Mouse (Mus musculus) kidney, adult 2 months (tissue): ENCODE results near the gene Olfr958. TPM values are rescaled to one million over a fixed set of nuclear protein-coding genes. Genes with fewer than 3 reads are reported as not detected.

ENCODE experiments used
- DNase-seq: peaks from one replicate; pipeline ENCODE4 v3.0.0; 2021
- H3K27ac ChIP-seq: fragments of 200-500 bp; 2 replicates; pipeline ENCODE4 v1.5.1; 2012; ENCODE audit warnings: low read depth, low read length, control low read depth, inconsistent platforms; ENCODE audit not compliant: insufficient read depth
- H3K27me3 ChIP-seq: fragments of 200-500 bp; replicated peaks from 2 replicates; pipeline ENCODE4 v1.6.1; 2012; ENCODE audit warnings: mild to moderate bottlenecking, moderate library complexity, low read length, inconsistent platforms; ENCODE audit not compliant: control insufficient read depth, insufficient read depth
- H3K36me3 ChIP-seq: fragments of 200-500 bp; 2 replicates; pipeline ENCODE4 v1.6.1; 2012; ENCODE audit warnings: mild to moderate bottlenecking, moderate library complexity, low read length, inconsistent platforms; ENCODE audit not compliant: control insufficient read depth, insufficient read depth
- H3K4me1 ChIP-seq: fragments of 200-500 bp; 2 replicates; pipeline ENCODE4 v1.6.1; 2011; ENCODE audit warnings: low read length; ENCODE audit not compliant: control insufficient read depth, insufficient read depth
- H3K4me3 ChIP-seq: fragments of 200-500 bp; 2 replicates; pipeline ENCODE4 v1.5.1; 2011; ENCODE audit warnings: mild to moderate bottlenecking, low read depth, low read length, control low read depth; ENCODE audit not compliant: insufficient read depth
- CTCF ChIP-seq: fragments of 200-500 bp; conservative IDR thresholded peaks from 2 replicates; pipeline ENCODE4 v1.5.1; 2011; ENCODE audit warnings: low read depth, mild to moderate bottlenecking, control low read depth, low read length, moderate library complexity, mixed read lengths; ENCODE audit not compliant: insufficient read depth, insufficient read length
- POLR2A ChIP-seq: fragments of 200-500 bp; IDR thresholded peaks from one replicate; pipeline ENCODE4 v1.6.1; 2011; ENCODE audit warnings: low read depth, low read length, control low read depth
- WGBS: fragments of 180-500 bp; shearing (Covaris S2); methylation state at CpG from one replicate; pipeline ENCODE4 v1.1.7; 2018; 5-methylcytosine and 5-hydroxymethylcytosine counted together
- polyA plus RNA-seq: library from polyadenylated mRNA; depleted of rRNA; stranded (reverse); fragments of >200 nt; gene quantifications from 2 replicates; pipeline ENCODE4 v1.2.3, GENCODE M21; 2012; rRNA removed

Olfr958 gene
- polyA plus RNA-seq, result not detected in 2 replicates

GRCm38 (mm10) chr9:39553946-39554345, at the start of gene Olfr958:
Gene Olfr958 (minus strand): TSS chr9:39554054.
- Histone ChIP-seq H3K36me3 (no peaks in the 10 kb centered on the region), H3K27me3 (no peaks in the 10 kb centered on the region), H3K27ac (no peak within 1 kb of the TSS), H3K4me1 (no peaks in the 10 kb centered on the region), H3K4me3 (no peak within 1 kb of the TSS)
- no peak for TF ChIP-seq CTCF
- no peak for TF ChIP-seq POLR2A
- 63% methylated on average over 2 of the region's 2 CpGs for WGBS
- DNase-seq, result no peak

GRCm38 (mm10) chr9:39603333-39603845, 49.5 kb upstream of the Olfr958 start:
- TF ChIP-seq POLR2A (no peak), CTCF (no peak)
- no peak for DNase-seq
- H3K4me3 ChIP-seq, result no peak overlapping the region
- H3K4me1 ChIP-seq, result no peaks in the 10 kb centered on the region
- H3K27ac ChIP-seq, result no peak overlapping the region
- H3K36me3 ChIP-seq, result no peaks in the 10 kb centered on the region
- 1% methylated on average over 9 of the region's 9 CpGs for WGBS
- no peaks in the 10 kb centered on the region; the same call in 1 of the 2 replicates for H3K27me3 ChIP-seq

- DNase-seq, result no peak
- TF ChIP-seq POLR2A (no peak), CTCF (no peak)
- no peaks in the 10 kb centered on the region; the same call in 1 of the 2 replicates for H3K27me3 ChIP-seq
- no peak overlapping the region for H3K27ac ChIP-seq
- H3K36me3 ChIP-seq, result no peaks in the 10 kb centered on the region
- under 1% methylated on average over 19 of the region's 19 CpGs for WGBS
- no peak overlapping the region for H3K4me3 ChIP-seq
- no peaks in the 10 kb centered on the region for H3K4me1 ChIP-seq
Observed at GRCm38 (mm10) chr9:39602536-39603332, 48.9 kb upstream of the Olfr958 start.

- no peak for DNase-seq
- Histone ChIP-seq H3K4me3 (no peak overlapping the region), H3K27me3 (no peaks in the 10 kb centered on the region), H3K36me3 (no peaks in the 10 kb centered on the region), H3K4me1 (no peaks in the 10 kb centered on the region), H3K27ac (no peak overlapping the region)
- 79% methylated on average over 5 of the region's 5 CpGs for WGBS
- TF ChIP-seq POLR2A (no peak), CTCF (no peak)
Observed at GRCm38 (mm10) chr9:39577050-39577449, 23.2 kb upstream of the Olfr958 start.

GRCm38 (mm10) chr9:39575469-39575868, 21.6 kb upstream of the Olfr958 start, which contains the start of gene Olfr959:
Gene Olfr959 (minus strand): TSS chr9:39575569.
- no peak for DNase-seq
- no peak within 1 kb of the TSS for H3K4me3 ChIP-seq
- H3K27me3 ChIP-seq, result no peaks in the 10 kb centered on the region
- no peak within 1 kb of the TSS for H3K27ac ChIP-seq
- 73% methylated on average over 3 of the region's 3 CpGs for WGBS
- TF ChIP-seq POLR2A (no peak), CTCF (no peak)
- H3K4me1 ChIP-seq, result no peaks in the 10 kb centered on the region
- no peaks in the 10 kb centered on the region for H3K36me3 ChIP-seq

GRCm38 (mm10) chr9:39558349-39558647, 4.4 kb upstream of the Olfr958 start:
- no peak for DNase-seq
- H3K36me3 ChIP-seq, result no peaks in the 10 kb centered on the region
- H3K27ac ChIP-seq, result no peak overlapping the region
- H3K27me3 ChIP-seq, result no peaks in the 10 kb centered on the region
- no peaks in the 10 kb centered on the region for H3K4me1 ChIP-seq
- TF ChIP-seq POLR2A, result no peak
- no peak for TF ChIP-seq CTCF
- no peak overlapping the region for H3K4me3 ChIP-seq

- TF ChIP-seq CTCF (no peak), POLR2A (no peak)
- H3K4me1 ChIP-seq, result no peaks in the 10 kb centered on the region
- 52% methylated on average over 3 of the region's 3 CpGs for WGBS
Observed at GRCm38 (mm10) chr9:39557529-39558348, 3.9 kb upstream of the Olfr958 start.

More at GRCm38 (mm10) chr9:39557529-39558348, 3.9 kb upstream of the Olfr958 start:
- no peak for DNase-seq
- Histone ChIP-seq H3K27me3 (no peaks in the 10 kb centered on the region), H3K27ac (no peak overlapping the region), H3K36me3 (no peaks in the 10 kb centered on the region), H3K4me3 (no peak overlapping the region)
